Mouse (Mus musculus): ENCODE measurements around the gene Ush1g.

- no peak for TF ChIP-seq CTCF (IDR thresholded peaks at IDR 0.05; ENCODE audit: low read depth)
- no peak for TF ChIP-seq EP300 (IDR thresholded peaks at IDR 0.05; ENCODE audit: low read depth)
Measured at GRCm38 (mm10) chr11:115371354-115371753, 49.5 kb upstream of the Ush1g start.

Measured in liver, postnatal 0 days (tissue).